Mouse (Mus musculus): Measurements from ENCODE around the gene Agr2. TPM values are rescaled to one million over a fixed set of nuclear protein-coding genes. Genes with fewer than 3 reads are reported as not detected.

Agr2 gene
- total and polyA plus RNA-seq, 2 experiments from 2014 or later, result 0.20 TPM; not detected in 1

GRCm38 (mm10) chr12:36044691-36045090, 52.0 kb downstream of the Agr2 start:
- no peak for ATAC-seq (ENCODE audit: low FRiP score)
- Histone ChIP-seq H3K4me1 (ENCODE audit: insufficient read depth, low read length) (no peaks in the 10 kb centered on the region; the same call in 1 of the 2 replicates), H3K36me3 (ENCODE audit: insufficient read depth, low read length) (no peaks in the 10 kb centered on the region), H3K4me2 (ENCODE audit: low read depth, low read length, poor library complexity, severe bottlenecking) (no peak overlapping the region), H3K9me3 (ENCODE audit: low read length) (no peaks in the 10 kb centered on the region), H3K9ac (replicated peaks; ENCODE audit: low read length, poor library complexity, severe bottlenecking) (no peak overlapping the region), H3K27ac (ENCODE audit: low read depth, low read length) (no peak overlapping the region), H3K27me3 (ENCODE audit: insufficient read depth, low read length) (no peaks in the 10 kb centered on the region), H3K4me3 (ENCODE audit: low read depth, low read length) (no peak overlapping the region)
- no peak for TF ChIP-seq CTCF (IDR thresholded peaks at IDR 0.05)
- DNase-seq (ENCODE audit: low spot score), result no peak
- 80% methylated on average over 2 of the region's 2 CpGs for WGBS

- Histone ChIP-seq H3K9ac (replicated peaks; ENCODE audit: low read length, poor library complexity, severe bottlenecking) (no peak overlapping the region), H3K9me3 (ENCODE audit: low read length) (no peaks in the 10 kb centered on the region), H3K4me2 (ENCODE audit: low read depth, low read length, poor library complexity, severe bottlenecking) (no peak overlapping the region), H3K27me3 (ENCODE audit: insufficient read depth, low read length) (no peaks in the 10 kb centered on the region), H3K4me1 (ENCODE audit: insufficient read depth, low read length) (no peaks in the 10 kb centered on the region), H3K4me3 (ENCODE audit: low read depth, low read length) (no peak overlapping the region), H3K27ac (ENCODE audit: low read depth, low read length) (no peak overlapping the region), H3K36me3 (ENCODE audit: insufficient read depth, low read length) (no peaks in the 10 kb centered on the region)
- WGBS, result 73% methylated on average over 5 of the region's 5 CpGs
- no peak for TF ChIP-seq CTCF (IDR thresholded peaks at IDR 0.05)
- DNase-seq (ENCODE audit: low spot score) (no peak), ATAC-seq (ENCODE audit: low FRiP score) (no peak)
These were observed 53.5 kb downstream of the Agr2 start for GRCm38 (mm10) chr12:36046196-36046595.

GRCm38 (mm10) chr12:36047593-36047992, 54.9 kb downstream of the Agr2 start:
- 77% methylated on average over 2 of the region's 2 CpGs for WGBS
- no peak for DNase-seq (ENCODE audit: low spot score)
- Histone ChIP-seq H3K9ac (replicated peaks; ENCODE audit: low read length, poor library complexity, severe bottlenecking) (no peak overlapping the region), H3K4me1 (ENCODE audit: insufficient read depth, low read length) (no peaks in the 10 kb centered on the region), H3K36me3 (ENCODE audit: insufficient read depth, low read length) (no peaks in the 10 kb centered on the region), H3K27ac (ENCODE audit: low read depth, low read length) (no peak overlapping the region), H3K4me2 (ENCODE audit: low read depth, low read length, poor library complexity, severe bottlenecking) (no peak overlapping the region), H3K27me3 (ENCODE audit: insufficient read depth, low read length) (no peaks in the 10 kb centered on the region), H3K9me3 (ENCODE audit: low read length) (no peaks in the 10 kb centered on the region), H3K4me3 (ENCODE audit: low read depth, low read length) (no peak overlapping the region)
- TF ChIP-seq CTCF (IDR thresholded peaks at IDR 0.05), result no peak
- ATAC-seq (ENCODE audit: low FRiP score), result no peak

GRCm38 (mm10) chr12:36050276-36050675, 57.6 kb downstream of the Agr2 start:
- DNase-seq (ENCODE audit: low spot score) (no peak), ATAC-seq (ENCODE audit: low FRiP score) (no peak)
- no peaks in the 10 kb centered on the region for H3K36me3 ChIP-seq (ENCODE audit: insufficient read depth, low read length)
- 69% methylated on average over 1 of the region's 1 CpGs for WGBS
- H3K4me1 ChIP-seq (ENCODE audit: insufficient read depth, low read length), result no peaks in the 10 kb centered on the region
- H3K4me2 ChIP-seq (ENCODE audit: low read depth, low read length, poor library complexity, severe bottlenecking), result no peak overlapping the region
- H3K9me3 ChIP-seq (ENCODE audit: low read length), result no peaks in the 10 kb centered on the region
- TF ChIP-seq CTCF (IDR thresholded peaks at IDR 0.05), result no peak
- H3K27ac ChIP-seq (ENCODE audit: low read depth, low read length), result no peak overlapping the region
- no peaks in the 10 kb centered on the region for H3K27me3 ChIP-seq (ENCODE audit: insufficient read depth, low read length)
- H3K9ac ChIP-seq (replicated peaks; ENCODE audit: low read length, poor library complexity, severe bottlenecking), result no peak overlapping the region
- H3K4me3 ChIP-seq (ENCODE audit: low read depth, low read length), result no peak overlapping the region

Other genes starting within 250 kb of the Agr2 start
- gene Agr3, start 67.3 kb upstream of the Agr2 start, total RNA-seq (2014; rRNA removed), result not detected in 2 replicates
- not detected in 2 replicates for gene Agr3, start 67.3 kb upstream of the Agr2 start, polyA plus RNA-seq (2015; fragmentation: Nextera tagmentation; extraction: Ambion mirVana)
- gene Tspan13, start 49.6 kb downstream of the Agr2 start, total RNA-seq (2014; rRNA removed), result 293 and 335 TPM in 2 replicates
- 420 and 425 TPM in 2 replicates for gene Tspan13, start 49.6 kb downstream of the Agr2 start, polyA plus RNA-seq (2015; fragmentation: Nextera tagmentation; extraction: Ambion mirVana)
- gene Ankmy2, start 164.2 kb downstream of the Agr2 start, total RNA-seq (2014; rRNA removed), result 64.6 and 81.2 TPM in 2 replicates
- gene Ankmy2, start 164.2 kb downstream of the Agr2 start, polyA plus RNA-seq (2015; fragmentation: Nextera tagmentation; extraction: Ambion mirVana), result 87.2 and 88.5 TPM in 2 replicates
- gene Bzw2, start 165.2 kb downstream of the Agr2 start, total RNA-seq (2014; rRNA removed), result 213 and 269 TPM in 2 replicates
- gene Bzw2, start 165.2 kb downstream of the Agr2 start, polyA plus RNA-seq (2015; fragmentation: Nextera tagmentation; extraction: Ambion mirVana), result 276 and 301 TPM in 2 replicates